Mouse (Mus musculus) forebrain, embryonic 13.5 days (tissue): ENCODE measurements around the gene Gm4737. TPM values are rescaled to one million over a fixed set of nuclear protein-coding genes. Genes with fewer than 3 reads are reported as not detected.
"Not testable (repeated sequence)": the region's sequence is repeated elsewhere in the genome, so short reads cannot be mapped to it uniquely, and the experiment has no call there.

ENCODE experiments used
- ATAC-seq: fragments of 200-750 bp; cut with Nextera tagmentation; 2 replicates; pipeline ENCODE4 v1.8.0; 2017
- H3K27ac ChIP-seq: fragments of 300-500 bp; sonication (generic); 2 replicates; pipeline ENCODE4 v1.5.1; 2015; ENCODE audit warnings: inconsistent platforms, mild to moderate bottlenecking, moderate library complexity
- H3K27me3 ChIP-seq: fragments of 300-500 bp; sonication (generic); 2 replicates; pipeline ENCODE4 v1.6.1; 2015; ENCODE audit warnings: mild to moderate bottlenecking, inconsistent platforms
- H3K36me3 ChIP-seq: fragments of 300-500 bp; sonication (generic); 2 replicates; pipeline ENCODE4 v1.6.1; 2015; ENCODE audit warnings: mild to moderate bottlenecking, inconsistent platforms; ENCODE audit not compliant: poor library complexity, severe bottlenecking
- H3K4me1 ChIP-seq: fragments of 300-500 bp; sonication (generic); 2 replicates; pipeline ENCODE4 v1.6.1; 2015; ENCODE audit warnings: inconsistent platforms
- H3K4me2 ChIP-seq: fragments of 300-500 bp; sonication (generic); 2 replicates; pipeline ENCODE4 v1.6.1; 2015; ENCODE audit warnings: inconsistent platforms, mild to moderate bottlenecking, moderate library complexity
- H3K4me3 ChIP-seq: fragments of 300-500 bp; sonication (generic); 2 replicates; pipeline ENCODE4 v1.5.1; 2015; ENCODE audit warnings: mild to moderate bottlenecking, inconsistent platforms
- H3K9ac ChIP-seq: fragments of 300-500 bp; sonication (generic); 2 replicates; pipeline ENCODE4 v1.6.1; 2015; ENCODE audit warnings: mild to moderate bottlenecking, inconsistent platforms
- H3K9me3 ChIP-seq: fragments of 300-500 bp; sonication (generic); replicated peaks from 2 replicates; pipeline ENCODE4 v1.6.1; 2016; ENCODE audit warnings: inconsistent platforms
- WGBS: fragments of 180-500 bp; shearing (Covaris S2); methylation state at CpG from one replicate; pipeline ENCODE4 v1.1.7; 2015; 5-methylcytosine and 5-hydroxymethylcytosine counted together
- polyA plus RNA-seq: library from polyadenylated mRNA; unstranded; fragments of >200 nt; fragmentation: Nextera tagmentation; extraction: Ambion mirVana; gene quantifications from 2 replicates; pipeline ENCODE4 v1.2.1, GENCODE M21; 2015

Gm4737 gene
- 2.5 and 5.0 TPM in 2 replicates for polyA plus RNA-seq

DNA sequence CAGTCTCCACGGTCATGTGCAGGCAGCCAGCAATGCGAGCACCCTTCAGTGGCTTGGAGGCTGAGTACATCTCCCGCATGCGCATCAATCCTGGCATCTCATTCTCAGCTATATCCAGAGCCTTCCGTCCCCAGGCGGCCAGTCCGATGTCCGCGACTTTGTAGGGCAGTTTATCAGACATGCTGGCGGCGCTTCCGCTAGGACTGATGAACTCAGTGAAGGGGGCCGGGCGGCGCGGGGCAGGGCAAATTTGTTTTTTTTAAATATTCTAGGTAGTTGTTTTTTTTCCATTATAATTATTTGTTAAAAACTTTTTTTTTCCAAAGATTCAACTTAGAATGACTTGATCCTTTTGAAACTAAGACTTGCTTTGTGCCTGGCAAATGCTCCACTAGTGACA, at the start of gene Gm4737:
Gm4737 (minus strand) TSS at position 246 of the 400 bp plus-strand sequence.
- H3K27me3 ChIP-seq, H3K4me3 ChIP-seq, H3K9me3 ChIP-seq, ATAC-seq, H3K4me1 ChIP-seq, H3K27ac ChIP-seq, H3K36me3 ChIP-seq, H3K9ac ChIP-seq, H3K4me2 ChIP-seq: not testable (repeated sequence)
- over 99% methylated on average over 12 of the region's 16 CpGs for WGBS

DNA sequence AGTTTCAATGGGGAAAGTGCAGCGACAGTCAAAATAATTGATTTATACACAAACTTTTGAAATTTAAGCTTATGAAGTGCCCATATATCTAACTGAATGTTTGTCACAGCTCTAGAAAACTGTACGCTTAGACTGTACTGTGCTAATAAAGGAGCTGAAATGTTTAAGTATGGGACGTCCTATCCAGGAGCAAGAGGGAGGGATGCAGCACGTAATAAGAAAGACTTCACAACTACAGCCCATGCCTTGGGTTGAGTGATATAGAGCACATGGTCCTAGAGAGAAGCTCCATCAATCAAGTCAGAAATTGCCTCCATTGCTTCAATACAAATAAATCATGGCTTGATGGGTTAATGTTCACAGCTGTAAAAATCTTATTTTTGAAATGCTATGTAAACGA, 40.9 kb upstream of the Gm4737 start:
- Histone ChIP-seq H3K27ac (no peak overlapping the region), H3K36me3 (no peaks in the 10 kb centered on the region), H3K4me2 (no peak overlapping the region), H3K4me3 (no peak overlapping the region), H3K4me1 (no peaks in the 10 kb centered on the region), H3K9me3 (no peaks in the 10 kb centered on the region), H3K9ac (no peak overlapping the region), H3K27me3 (no peaks in the 10 kb centered on the region)
- 97% methylated on average over 5 of the region's 5 CpGs for WGBS
- ATAC-seq: no peak

DNA sequence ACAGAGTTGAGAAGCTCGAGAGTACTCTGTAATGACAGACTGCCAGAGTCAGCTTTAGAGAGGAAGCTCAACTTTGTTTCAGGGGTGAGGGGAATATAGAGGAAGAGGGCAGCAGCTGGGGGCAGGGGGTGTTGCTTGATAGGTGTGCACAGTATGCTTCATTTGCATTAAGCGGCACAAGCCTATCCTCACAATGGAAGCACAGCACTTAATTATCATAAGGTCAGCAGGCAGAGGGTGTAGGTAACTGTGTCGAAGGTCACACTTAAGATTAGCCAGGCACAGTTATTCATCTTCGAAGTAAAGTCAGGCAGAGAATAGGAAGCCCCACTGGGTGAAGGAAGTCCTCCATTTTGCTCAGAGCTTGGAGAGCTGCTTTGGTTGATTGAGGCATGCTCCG, 28.2 kb upstream of the Gm4737 start:
- Histone ChIP-seq H3K27ac (no peak overlapping the region), H3K4me3 (no peak overlapping the region)
- WGBS: 72% methylated on average over 5 of the region's 5 CpGs

DNA sequence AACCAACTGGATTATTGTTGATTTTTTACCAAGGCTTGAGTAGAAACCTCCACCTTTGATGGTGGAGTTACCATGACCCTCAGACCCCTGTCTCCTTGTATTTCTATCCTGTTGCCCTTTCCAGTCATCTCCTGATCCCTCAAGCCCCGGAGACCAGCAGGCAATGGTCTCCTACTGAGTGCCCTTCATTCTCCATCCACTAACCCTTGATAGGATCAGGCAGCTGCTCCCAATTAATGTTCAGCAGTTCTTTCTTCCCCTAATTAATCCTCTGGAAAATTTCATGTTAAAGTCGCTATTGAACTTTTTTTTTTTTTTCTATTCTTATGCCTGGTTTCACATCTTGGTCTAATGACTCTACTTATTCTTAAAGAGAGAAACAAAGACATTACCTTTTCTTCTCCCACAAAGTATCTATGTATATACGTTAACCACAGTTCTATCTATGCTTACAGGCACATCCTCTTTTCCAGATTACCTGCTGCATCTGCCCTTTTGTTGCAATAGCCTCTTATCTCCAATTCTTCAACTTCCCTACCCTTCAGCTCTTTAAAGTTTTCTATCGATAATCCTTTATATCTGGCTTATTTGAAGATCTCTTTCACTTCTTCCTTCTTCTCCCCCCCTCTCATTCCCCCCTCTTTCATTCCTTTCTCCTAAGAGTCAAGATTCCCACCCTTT, 23.4 kb upstream of the Gm4737 start:
- no peak overlapping the region for H3K27ac ChIP-seq
- no peak for ATAC-seq
- no peak overlapping the region for H3K4me2 ChIP-seq
- H3K27me3 ChIP-seq: no peaks in the 10 kb centered on the region
- peaks cover 3% of the 10 kb centered on the region; the same call in 1 of the 2 replicates for H3K4me1 ChIP-seq
- no peak overlapping the region for H3K4me3 ChIP-seq
- no peak overlapping the region for H3K9ac ChIP-seq
- no peaks in the 10 kb centered on the region for H3K9me3 ChIP-seq
- WGBS: 12% methylated on average over 4 of the region's 4 CpGs
- H3K36me3 ChIP-seq: no peaks in the 10 kb centered on the region

More for the DNA sequence above, 28.2 kb upstream of the Gm4737 start:
- Histone ChIP-seq H3K27me3 (no peaks in the 10 kb centered on the region), H3K4me1 (peaks cover 1% of the 10 kb centered on the region; the same call in 1 of the 2 replicates), H3K9me3 (no peaks in the 10 kb centered on the region), H3K36me3 (no peaks in the 10 kb centered on the region), H3K9ac (no peak overlapping the region), H3K4me2 (no peak overlapping the region)
- no peak for ATAC-seq

DNA sequence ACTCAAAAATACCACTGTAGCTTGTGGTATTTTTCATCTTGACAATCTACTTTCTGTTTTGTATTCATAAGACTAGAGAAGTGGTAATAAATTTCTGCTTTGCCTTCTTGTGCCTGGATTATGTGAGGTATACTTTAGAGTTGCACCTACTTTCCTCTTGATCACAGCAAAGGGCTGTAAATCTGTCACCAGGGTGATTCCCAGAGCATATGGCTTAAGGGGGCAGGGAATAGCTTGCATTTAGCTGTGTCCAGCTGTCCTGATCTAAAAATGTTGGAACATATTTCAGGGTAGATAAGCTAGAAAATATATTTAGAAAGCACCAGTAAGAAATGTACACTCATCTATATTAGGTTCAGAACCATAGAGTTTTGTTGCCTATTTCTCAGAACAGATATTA, 18.2 kb upstream of the Gm4737 start:
- no peak overlapping the region for H3K27ac ChIP-seq
- H3K9ac ChIP-seq: no peak overlapping the region
- no peak overlapping the region for H3K4me3 ChIP-seq
- ATAC-seq: no peak
- 0 out of 2 replicates have a peak, but pooled peaks cover 4% of the 10 kb centered on the region for H3K9me3 ChIP-seq
- no peak overlapping the region for H3K4me2 ChIP-seq
- no peaks in the 10 kb centered on the region for H3K27me3 ChIP-seq
- no peaks in the 10 kb centered on the region for H3K36me3 ChIP-seq
- peaks cover 1% of the 10 kb centered on the region; the same call in 1 of the 2 replicates for H3K4me1 ChIP-seq

DNA sequence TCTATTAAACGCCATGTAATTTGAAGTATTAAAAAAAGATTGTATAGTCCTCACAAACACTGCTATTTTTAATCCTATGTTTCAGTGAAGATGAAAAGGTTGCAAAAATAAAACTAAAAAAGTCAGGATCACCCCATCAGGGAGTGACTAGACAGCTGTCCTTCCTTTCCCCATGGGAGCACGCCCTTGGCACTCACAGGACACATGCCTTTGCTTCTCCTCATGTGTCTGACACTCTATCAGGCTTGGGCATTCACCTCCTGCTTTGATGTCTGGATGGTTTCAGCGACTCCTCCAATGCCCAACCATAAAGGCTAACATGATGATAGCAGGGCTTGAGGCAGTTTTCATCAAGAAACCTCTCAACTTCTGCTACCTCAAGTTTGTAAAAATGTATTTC, 12.1 kb upstream of the Gm4737 start:
- Histone ChIP-seq H3K4me2 (no peak overlapping the region), H3K9ac (no peak overlapping the region), H3K27me3 (no peaks in the 10 kb centered on the region), H3K36me3 (no peaks in the 10 kb centered on the region), H3K4me3 (no peak overlapping the region), H3K4me1 (no peaks in the 10 kb centered on the region), H3K9me3 (0 out of 2 replicates have a peak, but pooled peaks cover 4% of the 10 kb centered on the region), H3K27ac (no peak overlapping the region)
- ATAC-seq: no peak
- WGBS: 83% methylated on average over 3 of the region's 3 CpGs

DNA sequence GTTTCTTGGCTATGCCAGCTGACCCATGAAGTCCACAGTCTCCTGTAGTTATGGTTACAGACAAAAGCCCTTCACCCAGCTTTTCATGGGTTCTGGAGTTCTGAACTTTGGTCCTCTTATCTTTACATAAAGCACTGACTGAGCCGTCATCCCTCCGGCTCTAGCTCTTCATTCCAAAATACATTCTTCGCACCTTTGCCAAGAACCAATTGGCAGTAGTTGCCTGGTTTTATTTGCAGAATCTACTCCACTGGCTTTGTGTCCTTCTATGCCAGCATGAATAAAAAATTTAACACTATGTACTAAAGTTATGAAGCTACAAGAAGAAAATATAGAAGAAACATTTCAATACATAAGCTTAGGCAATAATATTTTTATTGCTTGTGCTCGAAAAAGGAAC, 10.4 kb upstream of the Gm4737 start:
- 82% methylated on average over 4 of the region's 4 CpGs for WGBS
- H3K36me3 ChIP-seq: no peaks in the 10 kb centered on the region
- no peak overlapping the region for H3K4me2 ChIP-seq
- no peak overlapping the region for H3K27ac ChIP-seq
- no peak for ATAC-seq
- no peak overlapping the region for H3K4me3 ChIP-seq
- H3K9me3 ChIP-seq: no peaks in the 10 kb centered on the region
- no peaks in the 10 kb centered on the region for H3K4me1 ChIP-seq
- no peaks in the 10 kb centered on the region for H3K27me3 ChIP-seq
- no peak overlapping the region for H3K9ac ChIP-seq

DNA sequence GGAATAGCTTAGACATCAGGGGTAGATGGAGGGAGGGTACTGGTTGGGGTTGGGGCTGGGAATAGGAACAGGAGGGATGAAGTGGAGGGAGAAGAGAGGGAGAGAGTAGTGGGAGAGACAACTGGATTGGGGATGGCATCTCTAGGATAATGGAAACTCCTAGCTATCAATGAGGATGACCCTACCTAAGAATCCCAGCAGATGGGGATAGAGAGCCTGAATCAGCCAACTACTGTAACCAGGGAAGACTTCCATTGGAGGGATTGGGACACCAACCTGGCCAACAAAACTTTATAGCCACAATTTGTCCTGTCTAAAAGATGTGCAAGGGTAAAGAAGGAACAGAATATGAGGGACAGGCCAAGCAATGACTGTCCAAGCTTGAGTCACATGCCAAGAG, 3.7 kb downstream of the Gm4737 start:
- ATAC-seq: no peak
- Histone ChIP-seq H3K27ac (no peak overlapping the region), H3K4me1 (no peaks in the 10 kb centered on the region)

DNA sequence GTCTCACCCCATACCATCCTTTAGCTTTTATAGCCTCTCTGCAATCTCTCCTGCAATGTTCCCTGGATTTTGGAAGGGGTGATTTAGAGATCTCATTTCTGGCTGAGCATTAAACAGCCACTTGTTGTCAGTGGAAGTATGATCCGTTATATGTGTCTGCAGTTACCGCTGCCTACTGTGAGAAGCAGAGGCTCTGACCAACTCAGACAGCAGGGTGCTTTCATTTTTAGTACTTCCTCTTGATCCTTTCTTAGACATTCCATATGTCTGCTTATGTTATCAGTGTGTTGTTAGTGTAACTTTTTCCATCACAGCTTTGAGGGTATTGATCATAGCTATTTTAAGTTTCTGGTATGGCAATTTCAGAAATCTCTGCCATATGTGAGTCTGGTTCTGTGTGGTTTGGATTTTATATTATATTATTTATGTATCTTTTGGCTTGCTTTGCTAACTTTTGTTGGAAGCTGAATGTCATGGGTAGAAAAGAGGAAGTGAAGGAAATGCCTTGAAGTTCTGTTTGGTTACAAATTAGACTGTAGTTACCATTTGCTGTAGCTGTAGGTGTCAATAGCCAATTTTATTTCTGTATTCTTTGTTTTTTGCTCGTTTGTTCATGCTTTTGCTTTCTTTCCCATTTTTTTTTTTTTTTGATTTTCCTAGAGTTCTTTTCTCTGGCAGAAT, 6.1 kb downstream of the Gm4737 start:
- WGBS: 73% methylated on average over 3 of the region's 3 CpGs
- ATAC-seq: no peak

More for the DNA sequence above, 3.7 kb downstream of the Gm4737 start:
- H3K9ac ChIP-seq: no peak overlapping the region
- no peaks in the 10 kb centered on the region for H3K36me3 ChIP-seq
- H3K4me3 ChIP-seq: no peak overlapping the region
- no peak overlapping the region for H3K4me2 ChIP-seq
- no peaks in the 10 kb centered on the region for H3K27me3 ChIP-seq
- H3K9me3 ChIP-seq: no peaks in the 10 kb centered on the region

DNA sequence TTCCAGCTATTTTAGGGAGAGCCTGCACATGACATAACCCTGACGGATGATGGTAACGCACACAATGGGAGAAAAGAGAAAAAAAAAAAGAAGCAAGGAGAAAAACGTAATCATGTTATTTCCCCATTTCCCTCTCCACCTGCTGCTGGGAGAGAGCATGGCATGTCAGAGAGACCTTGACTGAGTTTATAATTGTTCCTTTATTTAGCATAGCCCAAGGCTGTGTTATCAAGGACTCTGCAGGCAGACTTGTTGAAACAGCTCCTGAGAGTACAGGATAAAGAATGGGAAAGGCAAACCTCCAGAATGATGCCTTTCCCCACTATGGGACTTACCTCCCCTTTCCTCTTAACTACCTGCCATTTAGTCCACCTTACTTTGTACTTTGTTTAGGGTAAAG, 7.9 kb downstream of the Gm4737 start:
- no peak for ATAC-seq
- H3K36me3 ChIP-seq: no peaks in the 10 kb centered on the region
- 81% methylated on average over 3 of the region's 3 CpGs for WGBS

More for the DNA sequence above, 6.1 kb downstream of the Gm4737 start:
- H3K27me3 ChIP-seq: no peaks in the 10 kb centered on the region
- H3K4me3 ChIP-seq: no peak overlapping the region
- H3K9me3 ChIP-seq: no peaks in the 10 kb centered on the region
- H3K4me2 ChIP-seq: no peak overlapping the region
- no peak overlapping the region for H3K27ac ChIP-seq
- H3K9ac ChIP-seq: no peak overlapping the region
- H3K4me1 ChIP-seq: no peaks in the 10 kb centered on the region
- H3K36me3 ChIP-seq: no peaks in the 10 kb centered on the region

DNA sequence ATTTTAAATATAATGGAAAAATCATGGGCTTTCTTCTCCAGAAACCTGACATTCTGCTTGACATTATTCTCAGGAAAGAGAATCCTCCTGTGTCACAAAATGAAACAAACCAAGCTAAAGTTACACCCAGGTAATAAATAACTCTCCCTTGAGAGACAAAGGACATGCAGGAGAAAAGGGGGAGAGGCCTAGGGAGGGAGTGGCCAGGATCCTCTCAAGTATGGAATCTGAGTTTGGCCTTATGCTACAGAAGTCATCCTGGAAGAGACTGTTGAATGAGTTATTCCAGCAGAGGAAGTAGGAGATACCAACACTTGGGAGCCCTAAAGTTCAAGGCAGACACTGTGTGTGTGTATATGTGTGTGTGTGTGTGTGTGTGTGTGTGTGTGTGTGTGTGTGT, 32.6 kb downstream of the Gm4737 start:
- Histone ChIP-seq H3K4me2 (no peak overlapping the region), H3K27me3 (no peaks in the 10 kb centered on the region), H3K9ac (no peak overlapping the region), H3K9me3 (no peaks in the 10 kb centered on the region), H3K27ac (no peak overlapping the region), H3K4me3 (no peak overlapping the region), H3K4me1 (peaks cover 3% of the 10 kb centered on the region; the same call in 1 of the 2 replicates), H3K36me3 (no peaks in the 10 kb centered on the region)
- ATAC-seq: no peak

More for the DNA sequence above, 7.9 kb downstream of the Gm4737 start:
- Histone ChIP-seq H3K9me3 (no peaks in the 10 kb centered on the region), H3K9ac (no peak overlapping the region), H3K27ac (no peak overlapping the region), H3K27me3 (no peaks in the 10 kb centered on the region), H3K4me2 (no peak overlapping the region), H3K4me1 (no peaks in the 10 kb centered on the region), H3K4me3 (no peak overlapping the region)

DNA sequence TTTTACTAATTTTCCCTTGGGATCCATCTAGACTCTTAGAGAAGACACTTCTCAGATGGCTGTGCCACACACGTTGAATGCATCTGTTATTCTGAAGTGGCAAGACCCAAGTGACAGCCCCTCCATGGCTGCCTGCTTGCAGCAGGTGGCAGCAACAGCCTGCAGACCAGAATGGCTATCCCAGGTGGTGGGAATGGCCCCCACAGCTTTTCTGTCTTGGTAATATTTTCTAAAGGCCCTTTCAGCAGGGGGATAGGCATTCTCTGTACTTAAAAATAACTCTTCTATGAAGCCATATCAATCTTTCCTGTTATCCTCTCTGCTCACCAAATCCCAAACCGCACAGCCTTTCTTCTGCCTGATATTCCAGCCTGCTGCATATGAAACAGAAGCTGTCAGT, 33.5 kb downstream of the Gm4737 start:
- 42% methylated on average over 2 of the region's 2 CpGs for WGBS

More for the DNA sequence above, 33.5 kb downstream of the Gm4737 start:
- Histone ChIP-seq H3K4me3 (no peak overlapping the region), H3K9me3 (no peaks in the 10 kb centered on the region), H3K36me3 (no peaks in the 10 kb centered on the region), H3K27ac (no peak overlapping the region), H3K9ac (no peak overlapping the region), H3K4me1 (peaks cover 3% of the 10 kb centered on the region; the same call in 1 of the 2 replicates), H3K27me3 (no peaks in the 10 kb centered on the region), H3K4me2 (no peak overlapping the region)
- ATAC-seq: peak; percentile 80
